Mouse (Mus musculus) cerebellum, adult (tissue): ENCODE measurements around the gene Uvssa.

Experiments
- ATAC-seq: cut with Nextera tagmentation; 2 replicates; pipeline ENCODE4 v1.9.2; 2017; ENCODE audit warnings: mild to moderate bottlenecking, moderate library complexity, mixed read lengths; ENCODE audit not compliant: insufficient number of reproducible peaks, low FRiP score, low TSS enrichment

Gene Uvssa

DNA sequence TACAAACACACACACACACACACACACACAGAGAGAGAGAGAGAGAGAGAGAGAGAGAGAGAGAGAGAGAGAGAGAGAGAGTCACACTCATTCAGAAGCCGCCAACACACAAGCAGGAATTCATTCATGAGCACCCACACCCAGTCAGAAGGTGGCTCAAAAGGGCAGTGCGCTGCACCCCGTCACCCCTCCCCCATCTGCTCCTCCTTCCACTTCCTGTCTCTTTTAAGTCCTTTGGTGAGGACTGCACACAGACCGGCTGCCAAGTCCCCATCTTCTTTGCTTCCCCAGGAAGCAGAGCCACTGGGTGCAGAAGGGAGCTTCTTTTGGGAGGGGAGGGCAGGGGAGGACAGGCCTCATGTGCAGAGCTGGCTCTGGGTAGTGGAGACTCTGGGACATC lies 57.6 kb downstream of the Uvssa start:
- no peak for ATAC-seq

GRCm38 (mm10) chr5:33438214-33438613 lies 59.9 kb downstream of the Uvssa start:
- no peak for ATAC-seq

DNA sequence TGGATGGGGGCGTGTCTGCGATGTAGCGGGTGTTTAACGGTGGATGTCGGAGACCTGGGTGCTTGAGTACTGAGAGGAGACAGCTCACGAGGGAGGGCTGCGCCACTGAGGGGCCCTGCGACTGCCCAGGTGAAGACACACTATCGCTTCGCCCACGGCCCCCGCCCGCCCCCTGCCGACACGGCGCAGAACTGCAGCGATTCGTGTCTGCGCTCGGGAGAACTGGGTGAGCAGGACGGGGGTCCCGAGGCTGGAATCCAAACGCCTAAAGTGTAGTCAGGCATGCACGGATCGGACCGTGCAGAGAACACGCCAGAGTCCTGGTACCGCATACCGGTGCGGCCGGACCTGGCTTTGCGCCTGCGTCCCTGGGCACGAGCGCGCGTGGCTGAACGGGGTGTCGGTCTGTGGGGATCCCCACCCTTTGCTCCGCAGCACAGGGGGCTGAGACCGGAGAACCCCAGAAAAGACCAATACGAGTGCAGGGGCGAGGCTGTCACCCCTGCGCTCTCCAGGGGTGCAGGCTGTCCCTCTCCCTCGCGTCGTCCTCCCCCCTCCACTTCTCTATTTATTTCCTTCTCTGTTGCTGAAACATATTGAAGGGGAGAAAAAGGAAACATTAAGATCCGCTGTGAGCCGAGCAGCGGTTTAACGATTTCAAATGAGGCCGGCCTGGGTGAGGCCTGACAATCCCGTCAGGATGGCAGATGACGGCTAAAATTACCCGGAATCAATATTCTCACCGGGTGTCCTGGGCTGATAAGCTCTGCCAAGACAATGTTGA lies 64.8 kb downstream of the Uvssa start:
- peak; percentile 67; the same call in 1 of the 2 replicates for ATAC-seq

DNA sequence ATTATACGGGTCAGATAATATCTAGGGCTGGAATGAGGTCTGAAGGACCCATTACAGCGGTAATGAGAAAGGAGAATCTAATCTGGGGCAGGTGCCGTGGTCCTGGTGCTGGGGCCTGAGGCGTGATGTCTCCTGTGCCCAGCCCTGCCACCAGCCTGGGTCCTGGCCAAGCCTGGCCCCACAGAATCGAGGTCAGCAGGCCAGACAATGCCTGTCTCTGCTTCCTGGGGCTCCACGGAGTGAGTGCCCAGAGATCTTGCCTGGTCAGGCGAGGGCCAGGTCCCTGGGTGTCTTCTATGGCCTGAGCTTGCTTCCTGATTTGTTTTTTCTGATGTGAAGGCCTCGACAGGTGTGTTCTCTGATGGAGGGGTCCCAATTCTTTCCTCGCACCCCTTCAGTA lies 65.4 kb downstream of the Uvssa start:
- ATAC-seq: 0 out of 2 replicates have a peak, but pooled peaks have one; percentile 54

- ATAC-seq: no peak
Measured at GRCm38 (mm10) chr5:33455737-33456136, 77.4 kb downstream of the Uvssa start.

- ATAC-seq: no peak
Measured at GRCm38 (mm10) chr5:33458132-33458622, 79.8 kb downstream of the Uvssa start.

- no peak for ATAC-seq
Measured at GRCm38 (mm10) chr5:33459111-33459510, 80.8 kb downstream of the Uvssa start.

- ATAC-seq: no peak
Measured at GRCm38 (mm10) chr5:33464390-33464789, 86.0 kb downstream of the Uvssa start.

- no peak for ATAC-seq
Measured at GRCm38 (mm10) chr5:33465464-33465863, 87.1 kb downstream of the Uvssa start.
